Mouse (Mus musculus) midbrain, postnatal 0 days (tissue): ENCODE data around the gene Oas1e. TPM values are rescaled to one million over a fixed set of nuclear protein-coding genes. Genes with fewer than 3 reads are reported as not detected.

Source experiments
- ATAC-seq: fragments of 200-750 bp; cut with Nextera tagmentation; 2 replicates; pipeline ENCODE4 v1.8.0; 2017; ENCODE audit warnings: moderate number of reproducible peaks, mild to moderate bottlenecking, moderate TSS enrichment, moderate library complexity; ENCODE audit not compliant: low FRiP score
- DNase-seq: peaks from one replicate; pipeline ENCODE4 v3.0.0-alpha.2; 2015; ENCODE audit warnings: low spot score
- H3K27ac ChIP-seq: fragments of 300-500 bp; sonication (generic); 2 replicates; pipeline ENCODE4 v1.5.1; 2014; ENCODE audit warnings: low read depth, mild to moderate bottlenecking, low read length, mixed read lengths
- H3K27me3 ChIP-seq: fragments of 300-500 bp; sonication (generic); 2 replicates; pipeline ENCODE4 v1.6.1; 2014; ENCODE audit warnings: low read length, control low read depth, mixed read lengths; ENCODE audit not compliant: insufficient read depth
- H3K36me3 ChIP-seq: fragments of 300-500 bp; sonication (generic); 2 replicates; pipeline ENCODE4 v1.6.1; 2014; ENCODE audit warnings: low read length, control low read depth, mixed read lengths; ENCODE audit not compliant: insufficient read depth
- H3K4me1 ChIP-seq: fragments of 300-500 bp; sonication (generic); 2 replicates; pipeline ENCODE4 v1.6.1; 2014; ENCODE audit warnings: mild to moderate bottlenecking, control low read depth, antibody characterized with exemption, low read length, mixed read lengths; ENCODE audit not compliant: insufficient read depth
- H3K4me2 ChIP-seq: fragments of 300-500 bp; sonication (generic); 2 replicates; pipeline ENCODE4 v1.6.1; 2014; ENCODE audit warnings: low read depth, mild to moderate bottlenecking, low read length, mixed read lengths; ENCODE audit not compliant: poor library complexity, severe bottlenecking
- H3K4me3 ChIP-seq: fragments of 300-500 bp; sonication (generic); 2 replicates; pipeline ENCODE4 v1.5.1; 2014; ENCODE audit warnings: low read depth, mild to moderate bottlenecking, low read length, moderate library complexity
- H3K9ac ChIP-seq: fragments of 300-500 bp; sonication (generic); replicated peaks from 2 replicates; pipeline ENCODE4 v1.6.1; 2014; ENCODE audit warnings: mild to moderate bottlenecking, low read length, moderate library complexity, mixed read lengths; ENCODE audit not compliant: poor library complexity, severe bottlenecking
- H3K9me3 ChIP-seq: fragments of 300-500 bp; sonication (generic); 2 replicates; pipeline ENCODE4 v1.6.1; 2016; ENCODE audit warnings: low read length, control low read depth
- CTCF ChIP-seq: IDR thresholded peaks from 2 replicates; pipeline ENCODE4 v1.5.1; 2016; ENCODE audit warnings: antibody characterized with exemption, mild to moderate bottlenecking
- WGBS: fragments of 180-500 bp; shearing (Covaris S2); extraction: QIAGEN DNeasy Blood & Tissue Kit; methylation state at CpG from one replicate; pipeline ENCODE4 v1.1.7; 2014; 5-methylcytosine and 5-hydroxymethylcytosine counted together
- polyA plus RNA-seq: library from polyadenylated mRNA; unstranded; fragments of >200 nt; fragmentation: Nextera tagmentation; extraction: Ambion mirVana; gene quantifications from 2 replicates; pipeline ENCODE4 v1.2.1, GENCODE M21; 2015
- total RNA-seq: library from RNA; depleted of rRNA; stranded (reverse); fragments of >200 nt; gene quantifications from 2 replicates; pipeline ENCODE4 v1.2.3, GENCODE M21; 2014

Oas1e gene
- total and polyA plus RNA-seq, 2 experiments from 2014 or later, result 0.68 to 1.0 TPM

DNA sequence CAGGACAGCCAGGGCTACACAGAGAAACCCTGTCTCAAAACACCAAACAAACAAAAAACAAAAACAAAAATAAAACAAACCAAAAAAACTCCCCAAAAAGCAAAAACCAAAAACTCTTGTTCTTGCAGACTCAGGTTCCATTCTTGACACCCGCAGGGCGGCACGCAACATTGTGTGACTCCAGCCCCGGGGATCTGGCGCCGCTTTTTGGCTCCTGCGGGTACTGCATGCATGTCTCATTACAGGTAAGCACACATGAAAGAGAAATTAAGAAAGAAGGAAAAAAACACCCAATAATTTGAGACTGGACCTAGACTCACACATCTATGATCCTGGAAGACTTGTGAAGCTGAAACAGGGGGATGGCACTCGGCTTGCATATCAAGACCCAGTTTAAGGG is 30.3 kb downstream of the Oas1e start:
- Histone ChIP-seq H3K4me2 (no peak overlapping the region), H3K36me3 (no peaks in the 10 kb centered on the region), H3K4me3 (no peak overlapping the region), H3K9ac (no peak overlapping the region), H3K4me1 (no peaks in the 10 kb centered on the region), H3K27me3 (no peaks in the 10 kb centered on the region), H3K9me3 (no peaks in the 10 kb centered on the region), H3K27ac (no peak overlapping the region)
- WGBS, result 77% methylated on average over 8 of the region's 8 CpGs
- no peak for DNase-seq
- no peak for ATAC-seq
- TF ChIP-seq CTCF, result no peak

DNA sequence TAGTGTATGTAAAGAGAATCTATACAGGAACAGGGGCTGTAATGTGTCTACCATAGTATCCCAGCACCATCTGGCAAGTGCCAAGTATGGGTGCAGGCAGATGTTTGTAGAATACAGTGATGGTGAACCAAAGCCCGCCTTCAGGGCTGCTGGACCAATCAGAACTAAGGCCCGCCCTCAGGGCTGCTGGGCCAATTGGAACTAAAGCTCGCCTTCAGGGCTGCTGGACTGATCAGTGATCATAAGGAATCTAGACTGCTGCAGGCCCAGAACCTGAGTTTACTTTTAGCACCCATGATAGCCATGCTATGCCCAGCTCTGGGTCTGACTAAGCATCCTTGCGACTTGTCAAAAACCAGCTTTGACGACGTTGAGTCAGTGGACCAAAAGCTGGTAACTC is 33.4 kb downstream of the Oas1e start:
- H3K4me2 ChIP-seq, result no peak overlapping the region
- H3K9me3 ChIP-seq, result no peaks in the 10 kb centered on the region

DNA sequence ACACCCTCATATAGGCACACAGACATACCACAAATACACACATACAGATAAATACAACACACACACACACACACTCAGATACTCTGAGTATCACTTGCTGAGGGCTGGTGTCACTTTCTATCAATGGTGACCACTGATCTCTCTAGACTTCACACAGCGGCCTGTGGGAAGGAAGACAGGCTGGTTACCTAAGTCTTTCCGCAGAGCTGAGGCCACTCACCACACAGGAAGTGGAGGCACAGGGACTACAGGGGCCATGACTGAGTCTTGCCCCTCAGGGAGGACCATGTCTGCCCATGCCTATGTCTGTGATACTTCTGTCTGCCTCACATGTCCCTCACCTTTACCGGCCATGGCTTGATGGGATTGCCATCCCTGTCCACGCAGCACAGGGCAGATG is 41.1 kb downstream of the Oas1e start:
- Histone ChIP-seq H3K36me3 (no peaks in the 10 kb centered on the region), H3K27ac (no peak overlapping the region), H3K27me3 (no peaks in the 10 kb centered on the region), H3K4me2 (no peak overlapping the region), H3K9ac (no peak overlapping the region), H3K9me3 (no peaks in the 10 kb centered on the region), H3K4me3 (no peak overlapping the region), H3K4me1 (no peaks in the 10 kb centered on the region)
- no peak for ATAC-seq
- 86% methylated on average over 4 of the region's 4 CpGs for whole genome bisulfite sequencing
- DNase-seq, result no peak
- no peak for TF ChIP-seq CTCF

More for the DNA sequence above, 33.4 kb downstream of the Oas1e start:
- Histone ChIP-seq H3K27me3 (no peaks in the 10 kb centered on the region), H3K9ac (no peak overlapping the region), H3K27ac (no peak overlapping the region), H3K4me3 (no peak overlapping the region), H3K36me3 (no peaks in the 10 kb centered on the region), H3K4me1 (no peaks in the 10 kb centered on the region)
- 31% methylated on average over 6 of the region's 6 CpGs for WGBS
- no peak for TF ChIP-seq CTCF
- DNase-seq (peak; percentile 27), ATAC-seq (no peak)

DNA sequence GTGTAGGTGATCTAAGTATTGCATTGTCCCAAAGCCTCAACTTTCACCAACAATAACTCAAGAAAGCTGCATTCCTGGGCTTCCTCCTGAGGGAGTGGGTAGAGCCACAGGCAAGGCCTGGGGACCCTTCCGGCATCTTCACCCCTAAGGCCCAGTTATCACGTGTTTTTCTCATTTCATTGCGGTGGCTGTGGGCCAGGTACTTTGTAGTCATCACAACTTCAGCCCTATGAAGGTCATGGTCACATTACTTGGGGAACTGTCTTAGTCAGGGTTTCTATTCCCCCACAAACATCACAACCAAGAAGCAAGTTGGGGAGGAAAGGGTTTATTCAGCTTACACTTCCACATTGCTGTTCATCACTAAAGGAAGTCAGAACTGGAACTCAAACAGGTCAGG is 42.5 kb downstream of the Oas1e start:
- 75% methylated on average over 3 of the region's 3 CpGs for WGBS
- Histone ChIP-seq H3K4me2 (no peak overlapping the region), H3K36me3 (no peaks in the 10 kb centered on the region), H3K4me1 (no peaks in the 10 kb centered on the region), H3K9ac (no peak overlapping the region), H3K27me3 (no peaks in the 10 kb centered on the region), H3K4me3 (no peak overlapping the region), H3K9me3 (no peaks in the 10 kb centered on the region), H3K27ac (no peak overlapping the region)
- DNase-seq, result no peak
- no peak for ATAC-seq
- no peak for TF ChIP-seq CTCF

DNA sequence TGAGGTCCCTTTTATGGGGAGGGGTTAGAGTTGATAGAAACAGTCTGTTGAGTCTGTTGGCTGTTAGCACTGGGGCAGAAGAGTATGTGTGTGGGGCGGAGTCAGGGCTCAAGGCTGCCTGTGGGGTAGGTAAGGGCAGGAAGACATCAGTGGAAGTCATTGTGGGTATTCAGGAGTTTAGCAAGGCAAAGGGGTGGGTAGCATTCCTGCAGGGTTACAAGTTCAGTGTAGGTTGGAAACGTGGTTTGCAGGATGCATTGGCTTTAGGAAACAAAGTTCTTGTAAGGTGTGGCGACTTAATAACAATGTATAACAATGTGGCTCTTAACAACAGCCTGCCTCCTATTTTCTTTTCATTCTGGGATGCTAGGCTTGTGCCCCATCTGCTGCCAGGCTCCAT is 44.1 kb downstream of the Oas1e start:
- Histone ChIP-seq H3K27me3 (no peaks in the 10 kb centered on the region), H3K4me3 (no peak overlapping the region), H3K27ac (no peak overlapping the region), H3K9me3 (no peaks in the 10 kb centered on the region), H3K4me2 (no peak overlapping the region), H3K36me3 (no peaks in the 10 kb centered on the region), H3K4me1 (0 out of 2 replicates have a peak, but pooled peaks cover under 1% of the 10 kb centered on the region), H3K9ac (no peak overlapping the region)
- DNase-seq (no peak), ATAC-seq (no peak)
- no peak for TF ChIP-seq CTCF
- WGBS, result 76% methylated on average over 3 of the region's 3 CpGs

DNA sequence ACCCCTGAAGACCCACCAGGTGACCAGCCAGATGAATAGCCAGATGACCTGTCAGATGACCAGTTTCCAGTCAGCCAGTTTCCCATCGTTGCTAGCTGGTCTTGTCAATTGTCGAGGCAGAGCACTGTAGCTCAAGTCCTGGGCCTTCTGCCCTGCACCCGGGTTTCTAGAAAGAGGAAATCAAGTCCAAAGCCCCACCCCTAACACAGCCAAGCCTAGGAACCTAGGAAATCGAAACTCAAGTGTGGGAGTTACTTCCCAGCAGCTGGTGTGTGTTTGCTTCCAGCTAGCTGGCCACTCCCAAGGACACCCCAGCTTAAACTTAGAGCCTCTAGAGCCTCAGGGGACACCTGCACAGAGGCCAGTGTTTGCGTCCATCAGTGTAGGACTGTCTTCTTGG is 45.6 kb downstream of the Oas1e start, which contains the start of gene Oas2:
Gene Oas2, minus strand, starts transcription at position 166 of the 400 bp plus-strand sequence.
- 72% methylated on average over 5 of the region's 5 CpGs for WGBS
- H3K9me3 ChIP-seq, result no peaks in the 10 kb centered on the region
- TF ChIP-seq CTCF, result no peak
- no peak for DNase-seq
- no peak within 1 kb of the TSS for H3K27ac ChIP-seq
- H3K4me2 ChIP-seq, result no peak within 1 kb of the TSS
- no peak within 1 kb of the TSS for H3K4me3 ChIP-seq
- no peak within 1 kb of the TSS for H3K9ac ChIP-seq
- H3K4me1 ChIP-seq, result 0 out of 2 replicates have a peak, but pooled peaks cover 4% of the 10 kb centered on the region
- no peaks in the 10 kb centered on the region for H3K36me3 ChIP-seq
- no peak for ATAC-seq
- no peaks in the 10 kb centered on the region for H3K27me3 ChIP-seq
